Mouse (Mus musculus) liver, adult 2 months (tissue): ENCODE measurements around the gene C1qb. TPM values are rescaled to one million over a fixed set of nuclear protein-coding genes. Genes with fewer than 3 reads are reported as not detected.

Experiments used
- DNase-seq: peaks from one replicate; pipeline ENCODE4 v3.0.0-alpha.2; 2011; ENCODE audit warnings: low read depth, low spot score; ENCODE audit errors: extremely low read depth
- H3K27ac ChIP-seq: fragments of 200-500 bp; replicated peaks from 2 replicates; pipeline ENCODE4 v1.5.1; 2012; ENCODE audit warnings: low read depth, mild to moderate bottlenecking, control low read depth, inconsistent platforms, low read length; ENCODE audit not compliant: insufficient read depth
- H3K27me3 ChIP-seq: fragments of 200-500 bp; 2 replicates; pipeline ENCODE4 v1.6.1; 2012; ENCODE audit warnings: mild to moderate bottlenecking, moderate library complexity, low read length, inconsistent platforms; ENCODE audit not compliant: control insufficient read depth, insufficient read depth
- H3K36me3 ChIP-seq: fragments of 200-500 bp; 2 replicates; pipeline ENCODE4 v1.6.1; 2012; ENCODE audit warnings: low read length, inconsistent platforms; ENCODE audit not compliant: control insufficient read depth, insufficient read depth
- H3K4me1 ChIP-seq: fragments of 200-500 bp; 2 replicates; pipeline ENCODE4 v1.6.1; 2011; ENCODE audit warnings: low read length; ENCODE audit not compliant: control insufficient read depth, insufficient read depth
- H3K4me3 ChIP-seq: fragments of 200-500 bp; 2 replicates; pipeline ENCODE4 v1.5.1; 2011; ENCODE audit warnings: low read depth, mild to moderate bottlenecking, control low read depth, low read length, moderate library complexity; ENCODE audit not compliant: insufficient read depth
- H3K79me2 ChIP-seq: fragments of 200-500 bp; 2 replicates; pipeline ENCODE4 v1.6.1; 2012; ENCODE audit warnings: inconsistent platforms, mild to moderate bottlenecking, low read length, moderate library complexity; ENCODE audit not compliant: control insufficient read depth, insufficient read depth
- H3K9ac ChIP-seq: fragments of 200-500 bp; 2 replicates; pipeline ENCODE4 v1.6.1; 2012; ENCODE audit warnings: low read depth, mild to moderate bottlenecking, control low read depth, inconsistent platforms, low read length
- CTCF ChIP-seq: fragments of 200-500 bp; IDR thresholded peaks from 2 replicates; pipeline ENCODE4 v1.5.1; 2011; ENCODE audit warnings: low read depth, low read length, control low read depth
- POLR2A ChIP-seq: fragments of 200-500 bp; IDR thresholded peaks from 2 replicates; pipeline ENCODE4 v1.6.1; 2011; ENCODE audit warnings: low read length, control low read depth; ENCODE audit not compliant: insufficient read depth; ENCODE audit errors: extremely low read depth
- WGBS: fragments of 180-500 bp; shearing (Covaris S2); methylation state at CpG from one replicate; pipeline ENCODE4 v1.1.7; 2018; 5-methylcytosine and 5-hydroxymethylcytosine counted together
- polyA plus RNA-seq: library from polyadenylated mRNA; depleted of rRNA; stranded (reverse); fragments of >200 nt; gene quantifications from 2 replicates; pipeline ENCODE4 v1.2.3, GENCODE M21; 2012
- total RNA-seq: library from RNA; depleted of rRNA; stranded (reverse); fragments of >200 nt; gene quantifications from 2 replicates; pipeline ENCODE4 v1.2.3, GENCODE M21; 2014

The C1qb gene
- total and polyA plus RNA-seq, 2 experiments, result 68.4 to 88.8 TPM

GRCm38 (mm10) chr4:136838026-136838425, 48.0 kb downstream of the C1qb start:
- no peak for DNase-seq
- no peak overlapping the region for H3K27ac ChIP-seq
- H3K4me3 ChIP-seq, result no peak overlapping the region
- no peaks in the 10 kb centered on the region for H3K36me3 ChIP-seq
- WGBS, result 58% methylated on average over 9 of the region's 9 CpGs
- no peak overlapping the region for H3K9ac ChIP-seq
- TF ChIP-seq CTCF (no peak), POLR2A (no peak)
- no peaks in the 10 kb centered on the region for H3K4me1 ChIP-seq
- H3K27me3 ChIP-seq, result peaks cover 26% of the 10 kb centered on the region; the same call in 1 of the 2 replicates
- no peaks in the 10 kb centered on the region for H3K79me2 ChIP-seq

GRCm38 (mm10) chr4:136836387-136836931, 49.5 kb downstream of the C1qb start:
- TF ChIP-seq POLR2A (no peak), CTCF (no peak)
- Histone ChIP-seq H3K4me1 (no peaks in the 10 kb centered on the region), H3K4me3 (peak overlapping the region; percentile 33; the same call in 1 of the 2 replicates), H3K27ac (no peak overlapping the region), H3K79me2 (no peaks in the 10 kb centered on the region), H3K9ac (no peak overlapping the region), H3K27me3 (peaks cover 28% of the 10 kb centered on the region; the same call in 1 of the 2 replicates), H3K36me3 (no peaks in the 10 kb centered on the region)
- DNase-seq, result no peak
- WGBS, result 4% methylated on average over 27 of the region's 27 CpGs

GRCm38 (mm10) chr4:136835621-136836386, 50.2 kb downstream of the C1qb start, which contains the start of gene Ephb2:
Ephb2 (minus strand) TSS chr4:136835988.
- H3K27ac ChIP-seq, result no peak within 1 kb of the TSS
- no peaks in the 10 kb centered on the region for H3K4me1 ChIP-seq
- peak within 1 kb of the TSS; percentile 42 for H3K9ac ChIP-seq
- H3K36me3 ChIP-seq, result no peaks in the 10 kb centered on the region
- H3K79me2 ChIP-seq, result no peaks in the 10 kb centered on the region
- 1% methylated on average over 87 of the region's 88 CpGs for WGBS
- H3K27me3 ChIP-seq, result peaks cover 28% of the 10 kb centered on the region; the same call in 1 of the 2 replicates
- peak; percentile 18 for DNase-seq
- H3K4me3 ChIP-seq, result peak within 1 kb of the TSS; percentile 35; the same call in 1 of the 2 replicates
- TF ChIP-seq POLR2A, result no peak
- TF ChIP-seq CTCF, result no peak

- H3K9ac ChIP-seq, result peak overlapping the region; percentile 38
- H3K4me1 ChIP-seq, result no peaks in the 10 kb centered on the region
- no peaks in the 10 kb centered on the region for H3K79me2 ChIP-seq
- no peaks in the 10 kb centered on the region for H3K36me3 ChIP-seq
- peaks cover 24% of the 10 kb centered on the region; the same call in 1 of the 2 replicates for H3K27me3 ChIP-seq
- no peak overlapping the region for H3K27ac ChIP-seq
- no peak for DNase-seq
- 3% methylated on average over 76 of the region's 76 CpGs for WGBS
- TF ChIP-seq CTCF, result no peak
- no peak for TF ChIP-seq POLR2A
- peak overlapping the region; percentile 35; the same call in 1 of the 2 replicates for H3K4me3 ChIP-seq
Measured at GRCm38 (mm10) chr4:136834815-136835620, 51.0 kb downstream of the C1qb start.

- 23% methylated on average over 12 of the region's 12 CpGs for WGBS
- no peak for TF ChIP-seq CTCF
- no peak for TF ChIP-seq POLR2A
- H3K27me3 ChIP-seq, result peaks cover 24% of the 10 kb centered on the region; the same call in 1 of the 2 replicates
Measured at GRCm38 (mm10) chr4:136834439-136834814, 51.6 kb downstream of the C1qb start.

More at GRCm38 (mm10) chr4:136834439-136834814, 51.6 kb downstream of the C1qb start:
- no peaks in the 10 kb centered on the region for H3K36me3 ChIP-seq
- no peak overlapping the region for H3K9ac ChIP-seq
- no peak overlapping the region for H3K27ac ChIP-seq
- no peak for DNase-seq
- H3K4me3 ChIP-seq, result no peak overlapping the region
- H3K4me1 ChIP-seq, result no peaks in the 10 kb centered on the region
- no peaks in the 10 kb centered on the region for H3K79me2 ChIP-seq
